Mouse (Mus musculus): ENCODE results near the gene Coro7.
A peak's percentile ranks its signal among the peaks of the same experiment; 100 is the strongest.

Coro7 gene

DNA sequence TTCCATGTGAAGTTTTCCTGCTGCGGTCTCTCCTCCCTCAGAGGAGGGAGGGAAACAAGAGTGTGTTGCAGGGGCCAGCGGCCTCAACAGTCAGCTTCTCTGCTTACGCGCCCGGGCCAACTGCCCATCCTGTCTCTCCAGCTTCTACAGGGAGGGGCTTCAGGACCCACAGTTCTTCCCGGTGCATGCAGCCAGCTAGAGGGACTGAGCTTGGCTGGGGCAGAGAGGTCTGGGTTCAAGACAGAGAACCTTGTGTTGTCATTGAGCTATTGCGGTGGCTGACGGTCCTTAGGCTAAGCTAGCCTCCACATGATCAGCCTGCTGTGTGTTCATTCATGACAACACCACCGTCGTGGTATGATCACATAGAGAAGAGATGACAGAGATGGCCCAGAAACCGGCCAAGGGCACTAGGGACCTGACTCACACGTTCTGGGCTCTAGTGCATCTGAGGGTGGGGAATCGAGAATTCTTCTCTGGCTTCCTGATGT, 31.9 kb downstream of the Coro7 start:
- peak in 1 of 2 experiments; percentile 54 for DNase-seq

DNA sequence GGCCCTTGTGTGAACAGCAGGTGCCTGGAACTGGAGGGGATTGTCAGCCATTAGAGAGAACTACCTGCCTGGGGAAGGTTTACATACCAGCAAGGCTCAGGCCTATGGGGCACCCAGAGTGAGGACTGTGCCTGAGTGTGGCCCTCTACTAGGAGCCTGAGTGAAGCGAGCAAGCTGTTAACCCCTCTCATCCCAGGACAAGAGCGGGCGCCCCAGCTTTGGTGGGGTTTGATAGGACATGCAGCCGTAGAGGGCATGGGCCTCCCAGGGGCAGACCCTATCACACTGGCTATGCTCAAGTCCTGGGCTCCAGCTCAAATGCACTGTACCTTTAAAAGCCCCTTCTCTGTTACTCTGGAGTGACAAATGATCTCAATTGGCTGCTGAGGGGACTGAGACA, 32.7 kb downstream of the Coro7 start:
- no peak for DNase-seq

DNA sequence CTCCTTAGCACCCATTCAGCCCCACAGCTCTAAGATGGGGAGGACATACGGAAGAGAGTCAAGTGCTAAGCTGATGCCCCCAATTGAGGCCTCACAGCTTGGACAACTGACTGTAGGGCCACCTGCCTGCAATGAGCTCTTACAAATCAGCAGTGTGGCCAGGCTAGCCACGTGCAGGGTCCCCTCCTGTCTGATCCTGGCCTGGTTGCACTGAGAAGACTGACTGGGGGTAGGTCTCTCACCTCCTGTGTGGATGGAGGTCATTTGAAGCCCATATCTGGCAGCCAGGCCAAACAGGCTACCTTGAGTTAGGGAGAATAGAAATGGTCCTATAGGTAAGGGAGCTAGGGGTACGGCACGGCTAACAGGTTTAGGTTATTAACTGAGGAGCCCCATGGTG, 33.7 kb downstream of the Coro7 start:
- DNase-seq = no peak

- peak; percentile 88 to 92 for DNase-seq
Observed at GRCm38 (mm10) chr16:4643670-4644419, 35.7 kb downstream of the Coro7 start.

GRCm38 (mm10) chr16:4642937-4643336, 36.6 kb downstream of the Coro7 start:
- no peak for DNase-seq

DNA sequence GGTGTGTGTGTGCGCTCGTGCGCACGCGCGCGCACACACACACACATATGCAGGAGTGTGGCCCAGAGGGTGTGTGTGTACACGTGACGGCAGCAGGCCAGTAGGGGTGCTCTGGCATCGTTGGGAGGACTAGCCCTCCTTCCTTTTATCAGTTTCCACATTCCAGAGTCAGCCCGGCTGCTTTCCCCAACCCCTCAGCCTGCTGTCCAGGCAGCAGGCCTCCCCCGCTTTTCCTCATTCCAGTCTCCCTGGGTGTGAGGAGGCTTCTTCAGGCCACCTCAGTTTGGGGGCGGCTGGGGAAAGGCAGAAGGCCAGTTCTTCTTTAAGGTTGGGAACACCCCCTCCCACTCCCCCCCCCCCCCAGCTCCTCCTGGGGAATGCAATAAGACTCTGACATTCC, 37.4 kb downstream of the Coro7 start:
- no peak for DNase-seq

- no peak for DNase-seq
Observed at GRCm38 (mm10) chr16:4641119-4641838, 38.3 kb downstream of the Coro7 start.

GRCm38 (mm10) chr16:4640267-4641005, 39.1 kb downstream of the Coro7 start:
- DNase-seq = no peak

GRCm38 (mm10) chr16:4639831-4640237, 39.7 kb downstream of the Coro7 start, which contains the start of the genes Vasn and Dnaja3:
Gene Vasn (plus strand): TSS chr16:4639941.
Gene Dnaja3 (plus strand): TSS chr16:4639989.
- peak; percentile 55 to 70 for DNase-seq

GRCm38 (mm10) chr16:4638891-4639390, 40.6 kb downstream of the Coro7 start:
- DNase-seq = no peak

DNA sequence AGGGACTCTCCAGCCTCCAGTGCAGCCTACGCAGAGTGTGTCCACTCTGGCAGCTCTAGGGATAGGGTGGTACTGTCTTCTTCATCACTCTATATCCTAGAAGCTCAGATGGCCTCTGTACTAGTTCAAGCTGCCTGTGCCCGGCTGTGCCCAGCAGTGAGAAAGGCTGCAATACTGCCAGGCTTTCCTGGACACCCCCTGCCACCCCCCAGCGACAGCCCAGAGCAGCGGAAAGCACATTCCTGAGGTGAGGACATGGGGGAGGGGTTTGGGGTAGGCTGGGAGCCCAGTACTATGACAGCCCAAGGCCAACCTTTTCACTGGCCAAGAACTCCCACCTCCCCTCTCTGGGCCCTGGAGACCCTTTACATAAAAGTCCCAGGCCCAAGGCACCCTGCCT, 43.8 kb downstream of the Coro7 start:
- DNase-seq = no peak

DNA sequence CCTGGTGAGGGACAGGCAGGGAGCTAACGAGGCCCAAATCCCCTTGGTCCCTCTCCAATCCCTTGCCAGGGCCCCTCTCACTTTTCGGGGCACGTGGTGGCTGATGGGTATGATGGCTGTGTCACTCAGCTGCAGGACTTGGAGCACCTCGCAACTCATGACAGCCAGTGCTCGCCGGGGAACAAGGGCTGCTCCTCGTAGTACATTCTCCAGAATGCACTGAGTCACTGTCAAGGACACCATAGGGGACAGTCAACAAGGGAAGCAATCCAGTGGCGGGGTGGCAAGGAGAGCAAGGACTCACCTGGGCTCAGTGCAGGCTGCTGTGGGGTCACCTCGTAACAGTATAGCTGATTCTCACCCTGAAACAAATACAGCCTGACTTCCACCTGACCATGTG, 44.9 kb downstream of the Coro7 start:
- DNase-seq = no peak

- DNase-seq = no peak
Observed at GRCm38 (mm10) chr16:4633661-4634060, 45.9 kb downstream of the Coro7 start.

DNA sequence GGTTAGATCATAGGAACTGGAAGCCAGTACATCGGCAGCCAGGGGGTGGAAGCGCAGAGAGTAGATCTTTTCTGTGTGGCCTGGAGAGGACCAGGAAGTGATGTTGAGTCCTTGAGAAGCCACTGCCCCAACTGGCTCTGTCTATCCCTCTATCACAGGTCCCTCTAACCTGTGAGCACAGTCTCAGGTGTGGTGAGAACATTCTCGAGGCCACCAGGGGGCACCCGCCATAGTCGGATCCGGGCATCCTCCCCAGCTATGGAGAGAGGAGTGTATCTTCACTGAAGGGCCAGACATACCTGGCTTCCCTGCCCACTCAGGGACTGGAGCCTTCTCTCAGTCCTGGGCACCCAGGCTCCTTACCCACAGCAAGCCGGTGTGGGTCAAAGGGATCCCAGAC, 47.5 kb downstream of the Coro7 start:
- DNase-seq = peak; percentile 65 to 66

GRCm38 (mm10) chr16:4629950-4630349, 49.6 kb downstream of the Coro7 start:
- peak; percentile 93 to 96 for DNase-seq

DNA sequence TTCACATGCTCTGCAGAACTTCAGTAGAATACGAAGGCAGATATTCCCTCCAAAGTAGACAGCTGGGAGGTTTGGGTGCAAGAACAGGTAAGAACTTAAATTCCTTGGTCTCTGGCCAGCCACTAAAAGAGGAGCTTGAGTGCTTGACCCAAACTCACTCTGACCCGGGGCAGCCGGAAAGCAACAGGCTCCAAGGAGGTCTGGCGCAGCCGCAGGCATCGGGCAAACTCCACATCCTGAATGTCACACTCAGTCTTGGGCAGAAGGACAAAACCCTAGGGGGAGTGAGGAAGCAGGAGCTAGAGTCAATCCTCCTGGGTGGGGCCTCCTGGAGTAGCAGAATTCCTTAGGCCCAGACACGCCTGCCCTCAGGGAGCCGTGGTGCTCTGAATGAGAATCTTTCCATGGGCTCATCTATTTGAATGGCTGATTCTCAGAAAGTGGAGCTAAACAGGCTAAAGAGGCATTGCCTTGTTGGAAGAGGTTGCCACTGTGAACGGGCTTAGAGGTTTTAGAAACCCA, 50.6 kb downstream of the Coro7 start:
- no peak for DNase-seq

DNA sequence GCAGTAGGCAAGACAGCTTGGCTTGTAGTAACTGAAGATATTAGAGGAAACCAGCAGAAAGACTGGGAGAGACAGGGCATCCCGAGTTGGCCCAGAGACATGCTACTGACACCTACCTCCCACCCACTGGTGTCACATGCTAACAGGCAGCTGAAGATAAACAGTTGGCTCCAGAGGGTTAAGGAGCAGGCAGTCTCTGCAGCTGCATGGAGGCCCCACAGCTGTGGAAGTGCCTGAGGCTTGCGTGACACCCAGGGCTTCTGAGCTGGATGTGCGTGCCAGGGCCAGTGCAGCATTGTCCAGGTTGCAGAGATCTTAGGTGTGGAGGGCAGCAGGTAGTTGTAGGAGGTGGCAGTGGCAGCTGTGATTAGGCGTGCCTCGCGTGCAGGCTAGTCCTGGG, 52.5 kb downstream of the Coro7 start:
- DNase-seq = no peak

GRCm38 (mm10) chr16:4624481-4625110, 55.0 kb downstream of the Coro7 start, which contains the start of gene Pam16:
Gene Pam16 (minus strand): TSS chr16:4624988.
- peak; percentile 96 for DNase-seq

- DNase-seq = no peak
Observed at GRCm38 (mm10) chr16:4624074-4624473, 55.5 kb downstream of the Coro7 start.

DNA sequence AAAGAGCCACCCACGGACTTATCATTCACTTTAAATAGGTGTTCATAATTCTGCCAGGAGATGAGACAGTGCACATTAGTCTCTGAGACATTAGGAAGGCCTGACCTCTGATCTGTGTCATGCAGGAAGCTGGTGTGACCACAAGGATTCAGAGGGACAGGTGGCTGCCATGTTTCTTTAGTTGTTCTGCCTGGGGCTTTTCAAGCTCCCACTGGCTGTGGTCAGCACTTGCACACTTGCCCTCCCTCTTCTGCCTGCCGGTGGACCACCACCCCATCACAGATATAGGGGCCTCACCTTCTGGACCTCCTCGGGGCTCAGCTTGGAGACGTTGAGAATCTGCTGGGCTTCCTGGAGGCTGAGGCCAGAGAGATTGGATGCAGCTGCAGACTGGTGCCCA, 62.7 kb downstream of the Coro7 start:
- DNase-seq = no peak

GRCm38 (mm10) chr16:4615297-4615696, 64.3 kb downstream of the Coro7 start:
- DNase-seq = no peak

DNA sequence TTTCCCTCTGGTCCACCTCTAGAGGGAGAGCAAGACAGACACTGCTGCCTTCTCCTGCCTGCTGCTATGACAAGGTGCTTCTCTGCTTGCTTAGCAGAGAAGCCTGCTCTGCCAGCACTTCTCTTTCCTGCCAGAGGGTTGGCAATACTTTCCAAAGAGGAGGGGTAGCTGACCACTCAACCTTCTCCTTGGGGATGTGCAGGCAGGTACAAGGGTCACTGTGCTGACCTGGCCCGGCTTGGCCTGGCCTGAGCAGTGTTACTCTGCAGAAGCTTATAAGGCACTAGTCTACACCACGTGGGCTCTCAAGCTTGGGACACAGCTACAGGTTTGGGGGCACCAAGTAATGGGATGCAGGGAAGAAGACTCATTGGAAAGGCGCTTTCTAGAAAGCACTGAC, 64.9 kb downstream of the Coro7 start:
- DNase-seq = no peak

Data from cerebellum, postnatal 10 days (tissue).